Mouse (Mus musculus): ENCODE results near the gene Rfc2.
"Not testable (repeated sequence)": the region's sequence is repeated elsewhere in the genome, so short reads cannot be mapped to it uniquely, and the experiment has no call there.

Gene Rfc2

GRCm38 (mm10) chr5:134648976-134649375, 67.8 kb downstream of the Rfc2 start:
- DNase-seq (ENCODE audit: low spot score in 2 of 2) = not testable (repeated sequence)

DNA sequence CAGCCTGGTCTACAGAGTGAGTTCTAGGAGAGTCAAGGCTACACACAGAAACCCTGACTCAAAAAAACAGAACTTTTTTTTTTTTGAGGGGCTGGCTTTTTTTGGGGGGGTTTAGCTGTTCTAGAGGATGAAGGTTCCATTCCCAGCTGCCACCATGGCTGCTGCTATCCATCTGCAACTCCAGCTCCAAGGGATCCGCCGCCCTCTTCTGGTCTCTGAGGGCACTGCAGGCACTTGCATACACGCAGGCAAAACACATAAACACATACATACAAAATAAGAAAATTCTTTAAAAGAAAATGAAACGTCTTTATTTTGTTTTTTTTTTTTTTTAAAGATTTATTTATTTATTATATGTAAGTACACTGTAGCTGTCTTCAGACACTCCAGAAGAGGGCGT, 69.8 kb downstream of the Rfc2 start:
- DNase-seq (ENCODE audit: low spot score in 2 of 2) = peak in 1 of 2 experiments; percentile 23

Data from frontal cortex, postnatal 36 days (tissue).